Mouse (Mus musculus) bone marrow, adult 2 months (tissue): ENCODE results near the gene H2-D1. TPM values are rescaled to one million over a fixed set of nuclear protein-coding genes. Genes with fewer than 3 reads are reported as not detected.
A peak's percentile ranks its signal among the peaks of the same experiment; 100 is the strongest.

Experiments used
- H3K27ac ChIP-seq: fragments of 200-500 bp; 2 replicates; pipeline ENCODE4 v1.5.1; 2012; ENCODE audit warnings: low read depth, mild to moderate bottlenecking, control low read depth, inconsistent platforms, low read length; ENCODE audit not compliant: control insufficient read depth, poor library complexity, insufficient read depth
- H3K4me1 ChIP-seq: fragments of 200-500 bp; 2 replicates; pipeline ENCODE4 v1.6.1; 2011; ENCODE audit warnings: low read length; ENCODE audit not compliant: control insufficient read depth, insufficient read depth
- H3K4me3 ChIP-seq: fragments of 200-500 bp; replicated peaks from 2 replicates; pipeline ENCODE3; 2011; ENCODE audit warnings: mild to moderate bottlenecking, low read depth, low read length, control low read depth; ENCODE audit not compliant: control insufficient read depth
- CTCF ChIP-seq: fragments of 200-500 bp; IDR thresholded peaks from 2 replicates; pipeline ENCODE4 v1.5.1; 2011; ENCODE audit warnings: low read length, control low read depth; ENCODE audit not compliant: control insufficient read depth, insufficient read depth
- POLR2A ChIP-seq: fragments of 200-500 bp; IDR thresholded peaks from 2 replicates; pipeline ENCODE4 v1.6.1; 2011; ENCODE audit warnings: low read depth, mild to moderate bottlenecking, control low read depth, low read length, borderline replicate concordance; ENCODE audit not compliant: control insufficient read depth
- WGBS: fragments of 180-500 bp; shearing (Covaris S2); methylation state at CpG from one replicate; pipeline ENCODE4 v1.1.7; 2018; 5-methylcytosine and 5-hydroxymethylcytosine counted together
- polyA plus RNA-seq: library from polyadenylated mRNA; stranded (reverse); fragments of >200 nt; gene quantifications from 2 replicates; pipeline ENCODE4 v1.2.4, GENCODE M21; 2011; ENCODE audit warnings: low replicate concordance; ENCODE audit not compliant: missing spikeins, insufficient read depth, insufficient read length

H2-D1 gene
- polyA plus RNA-seq, 1 experiment, result 727 TPM

- peak overlapping the region; percentile 18; the same call in 1 of the 2 replicates for H3K27ac ChIP-seq
- WGBS, result 89% methylated on average over 3 of the region's 3 CpGs
- no peak overlapping the region for H3K4me3 ChIP-seq
- peaks cover 2% of the 10 kb centered on the region for H3K4me1 ChIP-seq
- TF ChIP-seq CTCF, result no peak
- no peak for TF ChIP-seq POLR2A
These were observed 12.0 kb upstream of the H2-D1 start for GRCm38 (mm10) chr17:35250348-35251120.

GRCm38 (mm10) chr17:35251162-35251719 lies 11.3 kb upstream of the H2-D1 start:
- no peak overlapping the region for H3K27ac ChIP-seq
- TF ChIP-seq CTCF (no peak), POLR2A (no peak)
- no peak overlapping the region for H3K4me3 ChIP-seq
- 66% methylated on average over 15 of the region's 15 CpGs for WGBS
- peaks cover 2% of the 10 kb centered on the region for H3K4me1 ChIP-seq

GRCm38 (mm10) chr17:35251981-35252380 lies 10.5 kb upstream of the H2-D1 start:
- Histone ChIP-seq H3K27ac (peak overlapping the region; percentile 65; the same call in 1 of the 2 replicates), H3K4me1 (peaks cover 2% of the 10 kb centered on the region), H3K4me3 (no peak overlapping the region)
- TF ChIP-seq POLR2A, result no peak
- TF ChIP-seq CTCF, result no peak
- WGBS, result 86% methylated on average over 5 of the region's 5 CpGs

- WGBS, result 88% methylated on average over 18 of the region's 18 CpGs
- no peak for TF ChIP-seq CTCF
- TF ChIP-seq POLR2A, result 0 out of 2 replicates have a peak, but pooled peaks have one; percentile 11
- H3K27ac ChIP-seq, result no peak overlapping the region
- H3K4me3 ChIP-seq, result no peak overlapping the region
- H3K4me1 ChIP-seq, result peaks cover 4% of the 10 kb centered on the region
These were observed 9.8 kb upstream of the H2-D1 start for GRCm38 (mm10) chr17:35252619-35253292.

GRCm38 (mm10) chr17:35253293-35254093 lies 9.0 kb upstream of the H2-D1 start:
- TF ChIP-seq CTCF, result no peak
- no peak for TF ChIP-seq POLR2A
- Histone ChIP-seq H3K4me3 (no peak overlapping the region), H3K27ac (no peak overlapping the region), H3K4me1 (peaks cover 4% of the 10 kb centered on the region)
- 86% methylated on average over 32 of the region's 32 CpGs for WGBS

- Histone ChIP-seq H3K27ac (no peak overlapping the region), H3K4me3 (no peak overlapping the region), H3K4me1 (peaks cover 4% of the 10 kb centered on the region)
- 63% methylated on average over 11 of the region's 11 CpGs for WGBS
- TF ChIP-seq POLR2A, result no peak
- TF ChIP-seq CTCF, result peak; percentile 94
These were observed 8.1 kb upstream of the H2-D1 start for GRCm38 (mm10) chr17:35254241-35255098.

GRCm38 (mm10) chr17:35255301-35255700 lies 7.2 kb upstream of the H2-D1 start:
- 69% methylated on average over 3 of the region's 3 CpGs for WGBS

More at GRCm38 (mm10) chr17:35255301-35255700, 7.2 kb upstream of the H2-D1 start:
- Histone ChIP-seq H3K4me3 (no peak overlapping the region), H3K27ac (no peak overlapping the region), H3K4me1 (peaks cover 6% of the 10 kb centered on the region)
- TF ChIP-seq CTCF, result no peak
- no peak for TF ChIP-seq POLR2A
